Mouse (Mus musculus) kidney, adult 2 months (tissue): ENCODE data around the gene Manba. TPM values are rescaled to one million over a fixed set of nuclear protein-coding genes. Genes with fewer than 3 reads are reported as not detected.

Experiments
- DNase-seq: peaks from one replicate; pipeline ENCODE4 v3.0.0; 2021
- H3K27ac ChIP-seq: fragments of 200-500 bp; 2 replicates; pipeline ENCODE4 v1.5.1; 2012; ENCODE audit warnings: low read depth, low read length, control low read depth, inconsistent platforms; ENCODE audit not compliant: insufficient read depth
- H3K27me3 ChIP-seq: fragments of 200-500 bp; replicated peaks from 2 replicates; pipeline ENCODE4 v1.6.1; 2012; ENCODE audit warnings: mild to moderate bottlenecking, moderate library complexity, low read length, inconsistent platforms; ENCODE audit not compliant: control insufficient read depth, insufficient read depth
- H3K36me3 ChIP-seq: fragments of 200-500 bp; 2 replicates; pipeline ENCODE4 v1.6.1; 2012; ENCODE audit warnings: mild to moderate bottlenecking, moderate library complexity, low read length, inconsistent platforms; ENCODE audit not compliant: control insufficient read depth, insufficient read depth
- H3K4me1 ChIP-seq: fragments of 200-500 bp; 2 replicates; pipeline ENCODE4 v1.6.1; 2011; ENCODE audit warnings: low read length; ENCODE audit not compliant: control insufficient read depth, insufficient read depth
- H3K4me3 ChIP-seq: fragments of 200-500 bp; 2 replicates; pipeline ENCODE4 v1.5.1; 2011; ENCODE audit warnings: mild to moderate bottlenecking, low read depth, low read length, control low read depth; ENCODE audit not compliant: insufficient read depth
- CTCF ChIP-seq: fragments of 200-500 bp; conservative IDR thresholded peaks from 2 replicates; pipeline ENCODE4 v1.5.1; 2011; ENCODE audit warnings: low read depth, mild to moderate bottlenecking, control low read depth, low read length, moderate library complexity, mixed read lengths; ENCODE audit not compliant: insufficient read depth, insufficient read length
- POLR2A ChIP-seq: fragments of 200-500 bp; IDR thresholded peaks from one replicate; pipeline ENCODE4 v1.6.1; 2011; ENCODE audit warnings: low read depth, low read length, control low read depth
- WGBS: fragments of 180-500 bp; shearing (Covaris S2); methylation state at CpG from one replicate; pipeline ENCODE4 v1.1.7; 2018; 5-methylcytosine and 5-hydroxymethylcytosine counted together
- polyA plus RNA-seq: library from polyadenylated mRNA; depleted of rRNA; stranded (reverse); fragments of >200 nt; gene quantifications from 2 replicates; pipeline ENCODE4 v1.2.3, GENCODE M21; 2012

Gene Manba
- polyA plus RNA-seq, 1 experiment: 25.8 TPM

DNA sequence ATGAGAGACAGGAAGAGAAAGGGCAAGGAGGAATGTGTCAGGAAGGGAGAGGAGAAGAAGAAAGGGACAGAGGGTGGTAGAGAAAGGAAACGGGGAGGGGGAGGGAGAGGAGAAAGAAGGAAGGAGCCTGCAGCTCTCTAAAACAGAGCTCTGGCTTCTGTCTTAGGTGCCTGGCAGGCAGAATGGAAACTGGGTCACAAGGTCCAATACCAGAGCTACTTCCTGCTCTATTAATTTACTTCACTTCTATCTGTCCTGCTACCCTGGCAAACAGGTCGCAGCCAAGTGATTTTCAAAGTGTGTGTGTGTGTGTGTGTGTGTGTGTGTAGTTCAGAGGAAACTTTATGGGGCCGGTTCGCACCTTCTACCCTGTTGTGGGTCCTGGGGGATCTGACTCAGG, 93.8 kb downstream of the Manba start:
- 37% methylated on average over 4 of the region's 4 CpGs for WGBS
- Histone ChIP-seq H3K27me3 (no peaks in the 10 kb centered on the region), H3K36me3 (no peaks in the 10 kb centered on the region), H3K4me3 (no peak overlapping the region), H3K4me1 (no peaks in the 10 kb centered on the region), H3K27ac (no peak overlapping the region)
- no peak for TF ChIP-seq POLR2A
- no peak for TF ChIP-seq CTCF
- DNase-seq: peak; percentile 37

GRCm38 (mm10) chr3:135580439-135581275, 95.2 kb downstream of the Manba start:
- no peak overlapping the region for H3K27ac ChIP-seq
- WGBS: 69% methylated on average over 21 of the region's 21 CpGs
- no peaks in the 10 kb centered on the region for H3K27me3 ChIP-seq
- H3K4me3 ChIP-seq: no peak overlapping the region
- peak; percentile 17 for DNase-seq
- no peaks in the 10 kb centered on the region for H3K4me1 ChIP-seq
- no peaks in the 10 kb centered on the region; the same call in 1 of the 2 replicates for H3K36me3 ChIP-seq
- TF ChIP-seq CTCF (no peak), POLR2A (no peak)

DNA sequence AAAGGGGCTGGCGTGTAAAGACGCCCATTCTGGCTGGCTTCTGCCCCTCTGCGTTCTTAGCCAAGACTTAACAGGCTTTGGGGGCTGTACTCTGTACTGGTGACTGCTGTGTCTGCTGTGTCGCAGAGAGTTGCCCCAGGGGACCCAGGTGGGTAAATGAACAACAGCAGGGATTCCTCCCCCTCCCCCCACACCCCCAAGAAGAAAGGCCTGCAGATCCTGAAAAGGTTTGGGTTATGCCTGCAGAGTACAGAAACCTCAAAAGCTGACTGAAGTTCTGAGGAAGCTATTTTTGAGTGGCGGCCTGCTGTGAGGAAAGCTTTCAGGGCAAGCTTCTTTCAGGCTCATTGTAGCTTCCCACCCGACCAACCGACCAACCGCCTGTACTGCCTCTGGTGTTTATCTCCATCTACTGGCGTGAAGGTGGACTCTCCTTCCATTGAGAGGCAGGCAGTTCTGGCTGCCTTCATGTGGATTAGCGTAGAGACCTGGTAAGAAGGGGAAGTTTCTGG, 96.3 kb downstream of the Manba start:
- H3K27me3 ChIP-seq: no peaks in the 10 kb centered on the region
- TF ChIP-seq POLR2A: no peak
- TF ChIP-seq CTCF: peak; percentile 60; the same call in 1 of the 2 replicates
- WGBS: 39% methylated on average over 10 of the region's 10 CpGs
- H3K4me3 ChIP-seq: no peak overlapping the region
- H3K27ac ChIP-seq: no peak overlapping the region
- H3K4me1 ChIP-seq: no peaks in the 10 kb centered on the region
- no peaks in the 10 kb centered on the region; the same call in 1 of the 2 replicates for H3K36me3 ChIP-seq
- DNase-seq: peak; percentile 18

- DNase-seq: peak; percentile 59
- Histone ChIP-seq H3K4me3 (no peak overlapping the region), H3K36me3 (no peaks in the 10 kb centered on the region; the same call in none of the 2 replicates), H3K27ac (no peak overlapping the region), H3K27me3 (no peaks in the 10 kb centered on the region), H3K4me1 (no peaks in the 10 kb centered on the region)
- no peak for TF ChIP-seq CTCF
- no peak for TF ChIP-seq POLR2A
- WGBS: 64% methylated on average over 7 of the region's 7 CpGs
These were observed 96.8 kb downstream of the Manba start for GRCm38 (mm10) chr3:135582246-135582645.

DNA sequence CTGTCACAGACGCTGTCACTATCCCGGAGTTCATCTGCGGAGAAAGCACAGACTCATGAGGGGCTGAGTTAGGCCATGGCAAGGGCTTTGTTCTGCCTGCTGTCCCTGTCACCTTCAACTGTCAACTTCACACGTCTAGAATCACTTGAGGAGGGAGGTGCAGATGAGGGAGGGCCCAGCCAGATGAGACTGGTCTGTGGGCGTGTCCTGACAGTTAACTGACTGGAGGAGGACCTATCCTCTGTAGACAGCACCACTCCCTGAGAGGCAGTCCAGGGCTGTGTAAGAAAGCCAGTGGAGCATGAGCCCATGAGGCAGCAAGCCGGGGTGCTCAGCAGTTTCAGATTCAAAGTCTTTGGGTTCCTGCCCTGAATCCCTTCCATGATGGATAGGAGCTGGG, 100.1 kb downstream of the Manba start:
- Histone ChIP-seq H3K27me3 (no peaks in the 10 kb centered on the region), H3K36me3 (no peaks in the 10 kb centered on the region; the same call in none of the 2 replicates), H3K4me1 (no peaks in the 10 kb centered on the region), H3K27ac (no peak overlapping the region), H3K4me3 (no peak overlapping the region)
- no peak for DNase-seq
- no peak for TF ChIP-seq CTCF
- no peak for TF ChIP-seq POLR2A
- 61% methylated on average over 6 of the region's 6 CpGs for WGBS

- no peaks in the 10 kb centered on the region for H3K4me1 ChIP-seq
These were observed 100.6 kb downstream of the Manba start for GRCm38 (mm10) chr3:135586060-135586459.

GRCm38 (mm10) chr3:135586471-135586880, 101.1 kb downstream of the Manba start:
- WGBS: 77% methylated on average over 4 of the region's 4 CpGs
- Histone ChIP-seq H3K4me1 (no peaks in the 10 kb centered on the region), H3K27ac (no peak overlapping the region), H3K36me3 (no peaks in the 10 kb centered on the region; the same call in none of the 2 replicates), H3K27me3 (no peaks in the 10 kb centered on the region), H3K4me3 (no peak overlapping the region)
- TF ChIP-seq CTCF (no peak), POLR2A (no peak)
- peak; percentile 23 for DNase-seq

More at GRCm38 (mm10) chr3:135586060-135586459, 100.6 kb downstream of the Manba start:
- Histone ChIP-seq H3K36me3 (no peaks in the 10 kb centered on the region; the same call in none of the 2 replicates), H3K4me3 (no peak overlapping the region), H3K27ac (no peak overlapping the region), H3K27me3 (no peaks in the 10 kb centered on the region)
- no peak for DNase-seq
- no peak for TF ChIP-seq POLR2A
- TF ChIP-seq CTCF: no peak
- WGBS: 77% methylated on average over 2 of the region's 2 CpGs

DNA sequence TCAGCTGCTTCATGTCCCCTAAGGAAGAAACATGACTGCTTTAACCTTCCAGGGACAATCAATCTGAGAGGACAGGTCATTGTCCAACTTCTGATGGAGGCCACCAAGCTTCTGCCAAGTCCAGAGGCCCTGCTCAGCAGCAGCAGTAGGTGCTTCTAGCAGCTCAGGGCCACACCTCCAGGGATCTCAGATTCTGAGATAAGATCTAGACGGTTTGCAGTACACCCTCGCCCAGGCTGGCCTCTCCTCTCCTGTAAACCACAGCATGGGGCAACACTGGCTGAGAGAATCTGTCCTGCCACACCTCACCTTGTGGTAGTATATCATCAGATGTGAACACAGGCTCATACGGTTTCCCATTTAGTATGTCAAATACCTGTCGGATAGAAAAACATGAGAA, 105.1 kb downstream of the Manba start:
- no peaks in the 10 kb centered on the region for H3K4me1 ChIP-seq
- no peak for DNase-seq
- peaks cover 2% of the 10 kb centered on the region for H3K36me3 ChIP-seq
- no peaks in the 10 kb centered on the region for H3K27me3 ChIP-seq
- TF ChIP-seq POLR2A (no peak), CTCF (no peak)
- H3K27ac ChIP-seq: no peak overlapping the region
- 83% methylated on average over 4 of the region's 4 CpGs for WGBS
- no peak overlapping the region for H3K4me3 ChIP-seq
